Mouse (Mus musculus) heart, postnatal 14 days (tissue): ENCODE results near the gene Il17d. TPM values are rescaled to one million over a fixed set of nuclear protein-coding genes. Genes with fewer than 3 reads are reported as not detected.
A peak's percentile ranks its signal among the peaks of the same experiment; 100 is the strongest.

Experiments
- DNase-seq, 2 experiments: peaks; one replicate each; pipeline ENCODE4 v3.0.0; 2021 to 2022
- intact Hi-C: fragments of 180-260 bp; cut with DNase I; formaldehyde crosslinking; loops from one replicate; pipeline ENCODE4 v1.15.1; 2025
- total RNA-seq, 2 experiments: library from RNA; stranded (reverse); gene quantifications; 2 replicates each; pipeline ENCODE4 v1.2.3; 2021

Il17d gene
- total RNA-seq, 2 experiments from 2014 or later, result 4.3 to 6.0 TPM

- no peak for DNase-seq
- intact Hi-C loops, result loop anchor here (2.0 kb wide), 1 partner anchor 85 kb away; no protein-coding TSS in a partner anchor
Observed at GRCm38 (mm10) chr14:57533841-57534240, 9.3 kb downstream of the Il17d start.

GRCm38 (mm10) chr14:57534346-57534745 lies 9.8 kb downstream of the Il17d start:
- intact Hi-C loops, result loop anchor here (2.0 kb wide), 1 partner anchor 84 kb away; no protein-coding TSS in a partner anchor
- no peak for DNase-seq

GRCm38 (mm10) chr14:57534961-57535360 lies 10.4 kb downstream of the Il17d start:
- intact Hi-C loops, result loop anchor here (2.0 to 5.0 kb wide), 2 partner anchors 37 to 84 kb away; partner anchors contain the start of gene Eef1akmt1
- DNase-seq, result peak; percentile 70 to 79

DNA sequence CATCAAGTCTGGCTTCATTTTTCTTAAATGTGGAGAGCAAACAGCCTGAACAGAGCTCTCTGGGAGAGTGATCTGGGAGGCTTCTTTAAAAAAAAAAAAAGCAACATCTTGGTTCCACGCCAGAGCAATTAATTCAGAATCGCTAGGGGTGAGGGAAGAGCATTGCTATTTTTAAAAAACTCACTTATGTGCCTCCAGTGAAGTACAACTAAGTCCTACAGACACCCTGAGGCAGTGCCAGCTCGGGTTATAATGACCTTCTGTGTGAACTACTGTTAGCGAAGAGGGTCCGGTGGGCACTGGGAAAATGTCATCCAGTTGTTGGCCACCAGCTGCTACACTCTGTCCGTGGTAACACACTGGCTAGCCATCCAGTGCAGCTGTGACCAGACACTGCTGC lies 11.1 kb downstream of the Il17d start:
- DNase-seq, result peak in 1 of 2 experiments; percentile 56
- intact Hi-C loops, result loop anchor here (2.0 to 5.0 kb wide), 2 partner anchors 37 to 83 kb away; partner anchors contain the start of gene Eef1akmt1

- intact Hi-C loops, result loop anchor here (5.0 kb wide), 1 partner anchor 35 kb away; the partner anchor contains the start of gene Eef1akmt1
- DNase-seq, result no peak
Observed at GRCm38 (mm10) chr14:57536820-57537219, 12.2 kb downstream of the Il17d start.

GRCm38 (mm10) chr14:57537261-57538015 lies 12.9 kb downstream of the Il17d start:
- DNase-seq, result peak in 1 of 2 experiments; percentile 41
- intact Hi-C loops, result loop anchor here (5.0 kb wide), 1 partner anchor 35 kb away; the partner anchor contains the start of gene Eef1akmt1

GRCm38 (mm10) chr14:57540683-57541082 lies 16.1 kb downstream of the Il17d start:
- intact Hi-C loops, result no loop called here

GRCm38 (mm10) chr14:57542231-57542630 lies 17.7 kb downstream of the Il17d start:
- intact Hi-C loops, result no loop called here

More at GRCm38 (mm10) chr14:57540683-57541082, 16.1 kb downstream of the Il17d start:
- no peak for DNase-seq

GRCm38 (mm10) chr14:57543420-57544039 lies 19.0 kb downstream of the Il17d start:
- intact Hi-C loops, result no loop called here
- no peak for DNase-seq

More at GRCm38 (mm10) chr14:57542231-57542630, 17.7 kb downstream of the Il17d start:
- no peak for DNase-seq

DNA sequence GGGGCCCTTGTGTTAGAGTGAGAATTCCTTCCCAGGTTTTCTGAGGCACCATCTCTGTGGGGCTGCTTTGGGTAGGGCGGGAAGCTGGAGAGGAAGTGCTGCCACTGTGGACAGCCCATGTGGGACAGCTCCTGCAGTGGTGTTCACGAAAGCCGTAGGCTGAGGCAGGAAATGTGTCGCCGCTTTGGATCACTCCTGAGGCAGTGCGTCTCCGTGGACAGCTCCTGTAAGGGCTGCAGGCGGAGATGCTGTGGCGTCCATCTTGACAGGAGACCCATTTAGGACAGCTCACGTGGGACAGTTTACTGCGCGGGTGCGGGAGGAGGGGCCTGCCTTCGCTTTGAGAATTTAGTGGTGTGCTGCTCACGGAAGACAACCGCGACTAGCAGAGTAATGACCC lies 20.9 kb downstream of the Il17d start:
- DNase-seq, result no peak
- intact Hi-C loops, result no loop called here

DNA sequence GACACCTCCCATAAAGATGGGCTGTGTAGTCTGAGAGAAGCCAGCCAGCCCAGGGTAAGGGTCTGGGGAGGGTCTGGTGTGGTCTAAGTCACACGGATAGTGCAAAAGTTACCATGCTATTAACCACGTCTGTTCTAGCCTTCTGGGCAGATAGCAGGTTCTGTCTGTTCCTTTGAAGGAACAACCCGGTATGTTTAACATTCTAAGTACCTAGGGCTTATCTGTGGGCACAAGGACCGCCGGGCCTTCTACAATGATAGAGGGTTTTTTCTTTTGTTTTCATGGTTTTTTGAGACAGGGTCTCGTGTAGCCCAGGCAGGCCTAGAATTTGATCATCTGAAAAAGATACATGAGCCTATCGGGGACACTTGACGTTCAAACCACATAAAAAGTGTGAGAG lies 21.6 kb downstream of the Il17d start:
- no peak for DNase-seq
- intact Hi-C loops, result no loop called here

DNA sequence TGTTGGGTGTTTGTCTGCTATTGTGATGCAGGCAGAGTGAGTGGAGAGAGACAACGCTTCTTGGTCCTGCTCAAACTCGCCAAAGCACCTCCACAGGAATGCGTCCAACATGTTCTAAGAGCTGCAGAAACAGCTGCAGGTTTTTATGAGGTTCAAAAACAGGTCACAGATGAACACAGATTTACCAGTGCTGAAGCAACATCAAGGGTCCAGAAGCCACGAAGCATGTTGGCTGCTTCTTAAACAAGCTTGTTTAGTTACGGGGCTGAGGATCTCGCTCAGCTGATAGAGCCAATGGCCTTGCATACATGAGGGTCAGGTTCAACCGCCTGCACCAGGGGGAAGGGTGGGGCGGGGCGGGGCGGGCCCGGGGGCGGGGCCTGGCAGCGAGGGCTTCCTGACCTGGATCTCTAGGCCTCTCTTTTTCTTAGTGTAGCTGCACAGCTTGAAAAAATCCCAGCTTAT lies 22.0 kb downstream of the Il17d start:
- intact Hi-C loops, result no loop called here
- no peak for DNase-seq

GRCm38 (mm10) chr14:57547062-57547461 lies 22.5 kb downstream of the Il17d start:
- DNase-seq, result no peak
- intact Hi-C loops, result no loop called here

DNA sequence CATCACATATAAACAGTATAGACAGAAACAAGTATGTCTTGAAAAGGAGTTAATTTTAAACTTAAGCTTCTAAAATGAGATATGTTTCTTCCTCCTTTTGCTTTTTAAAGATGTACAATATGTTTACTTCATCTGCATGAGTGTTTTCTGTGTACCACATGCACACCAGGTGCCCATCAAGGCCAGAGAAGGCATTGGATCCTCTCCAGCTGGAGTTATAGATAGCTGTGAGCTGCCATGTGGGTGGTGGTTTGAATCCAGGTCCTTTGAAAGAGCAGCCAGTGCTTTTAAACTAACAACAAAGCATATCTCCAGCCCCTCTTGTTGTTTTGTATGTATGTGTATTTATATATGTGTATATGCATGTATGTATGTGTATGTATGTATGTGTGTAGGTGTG lies 28.4 kb downstream of the Il17d start:
- DNase-seq, result no peak
- intact Hi-C loops, result no loop called here

- intact Hi-C loops, result no loop called here
- DNase-seq, result no peak
Observed at GRCm38 (mm10) chr14:57554434-57554833, 29.9 kb downstream of the Il17d start.

- no peak for DNase-seq
Observed at GRCm38 (mm10) chr14:57555471-57556070, 31.0 kb downstream of the Il17d start.

GRCm38 (mm10) chr14:57556922-57557321 lies 32.3 kb downstream of the Il17d start:
- intact Hi-C loops, result no loop called here
- no peak for DNase-seq

More at GRCm38 (mm10) chr14:57555471-57556070, 31.0 kb downstream of the Il17d start:
- intact Hi-C loops, result no loop called here

GRCm38 (mm10) chr14:57565626-57566025 lies 41.0 kb downstream of the Il17d start:
- DNase-seq, result no peak
- intact Hi-C loops, result no loop called here

GRCm38 (mm10) chr14:57571155-57572133 lies 46.9 kb downstream of the Il17d start, which contains the start of gene Eef1akmt1:
Gene Eef1akmt1 (minus strand): TSS chr14:57571612.
- intact Hi-C loops, result loop anchor here (5.0 kb wide), 2 partner anchors 34 to 46 kb away; no protein-coding TSS in a partner anchor
- DNase-seq, result peak; percentile 96 to 98
